Mouse (Mus musculus): ENCODE measurements around the gene Pmepa1.

DNA sequence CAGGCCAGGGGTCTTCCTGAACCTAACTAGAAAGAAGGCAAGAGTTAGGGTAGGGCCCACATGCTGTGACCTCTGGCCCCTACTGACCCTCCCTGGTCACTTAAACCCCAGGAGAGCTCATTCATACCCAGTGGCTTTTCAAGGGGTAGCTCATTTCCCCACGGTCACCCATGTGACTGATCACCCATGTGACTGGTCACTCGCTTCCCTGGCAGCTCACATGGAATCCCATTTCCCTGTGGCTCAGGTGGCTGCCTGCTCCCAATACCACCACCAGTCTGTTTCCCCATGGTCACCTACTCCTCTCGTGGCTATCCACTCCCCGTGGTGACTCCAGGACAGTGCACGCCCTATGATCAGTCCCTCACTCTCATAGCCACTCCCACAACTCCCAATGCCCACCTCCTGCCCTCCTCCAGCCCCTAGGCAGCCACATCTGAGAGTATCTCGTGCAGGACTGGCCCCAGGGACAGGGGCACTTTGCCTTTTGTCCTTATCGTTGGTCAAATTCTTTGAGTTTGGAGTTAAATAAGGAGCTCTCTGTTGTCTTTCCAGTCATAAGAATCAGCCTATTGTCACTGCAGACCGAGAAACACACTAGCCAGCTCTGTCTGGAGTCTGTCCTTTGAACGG is 17.8 kb downstream of the Pmepa1 start:
- TF ChIP-seq CTCF (IDR thresholded peaks at IDR 0.05; ENCODE audit: low read depth, low read length) = no peak
- no peak for TF ChIP-seq POLR2A (IDR thresholded peaks at IDR 0.05; ENCODE audit: insufficient read depth, low read length)
- no peak for TF ChIP-seq EP300 (IDR thresholded peaks at IDR 0.05; ENCODE audit: insufficient read depth, low read depth, low read length)
